Mouse (Mus musculus): Measurements from ENCODE around the gene Pten.
"Not testable (repeated sequence)": the region's sequence is repeated elsewhere in the genome, so short reads cannot be mapped to it uniquely, and the experiment has no call there.

DNA sequence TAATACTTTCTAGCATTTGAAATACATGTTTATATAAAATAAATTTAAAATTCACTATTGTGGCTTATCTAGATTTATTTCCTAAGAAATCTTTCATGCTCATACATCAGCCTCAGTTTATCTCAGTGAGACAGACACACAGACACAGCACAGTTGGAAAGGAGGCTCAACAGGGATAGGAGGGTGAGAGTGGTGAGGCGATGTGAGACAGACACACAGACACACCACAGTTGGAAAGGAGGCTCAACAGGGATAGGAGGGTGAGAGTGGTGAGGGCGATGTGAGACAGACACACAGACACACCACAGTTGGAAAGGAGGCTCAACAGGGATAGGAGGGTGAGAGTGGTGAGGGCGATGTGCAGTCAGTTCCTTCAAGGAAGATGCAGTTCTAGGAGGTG, 30.7 kb downstream of the Pten start:
- TF ChIP-seq POLR2A (IDR thresholded peaks at IDR 0.05; ENCODE audit: low read depth, low read length); CTCF (IDR thresholded peaks at IDR 0.05; ENCODE audit: extremely low read depth, insufficient read length, insufficient replicate concordance, low read depth, low read length): not testable (repeated sequence)

Measured in small intestine, adult 2 months (tissue).